Mouse (Mus musculus): ENCODE measurements at regions not wholly inside any gene's neighbourhood (a gene's known extent, or its start where the extent isn't known, plus 50 kb on each side); places are given as distances from the start of the nearest gene placed in this dataset.
"Not testable (repeated sequence)": the region's sequence is repeated elsewhere in the genome, so short reads cannot be mapped to it uniquely, and the experiment has no call there.

GRCm38 (mm10) chr13:5607462-5607861 is 253.8 kb upstream of the Klf6 start:
- no peak for DNase-seq (ENCODE audit: low spot score)

GRCm38 (mm10) chr13:5614186-5614737 is 247.0 kb upstream of the Klf6 start:
- DNase-seq (ENCODE audit: low spot score), result no peak

DNA sequence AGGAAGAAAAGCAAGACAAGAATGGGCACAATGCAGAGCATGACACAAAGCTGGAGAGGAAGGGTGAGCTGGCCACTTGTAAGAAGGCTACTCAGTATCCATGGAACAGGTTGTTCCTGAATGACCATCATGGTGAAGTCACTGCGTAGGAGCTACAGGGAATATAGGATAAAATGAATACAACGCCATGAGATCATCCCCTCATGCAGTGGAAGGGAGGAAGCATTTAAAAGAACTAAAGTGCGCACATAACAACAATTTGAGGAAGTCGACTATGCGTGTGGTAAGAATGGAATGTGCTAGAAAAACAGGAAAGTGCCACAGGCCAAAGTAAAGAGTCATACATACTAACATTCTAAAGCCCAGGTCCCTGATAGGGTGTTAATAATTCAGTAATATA is 246.4 kb upstream of the Klf6 start:
- no peak for DNase-seq (ENCODE audit: low spot score)

- DNase-seq (ENCODE audit: low spot score), result no peak
Measured at GRCm38 (mm10) chr13:5615327-5615726, 246.0 kb upstream of the Klf6 start.

DNA sequence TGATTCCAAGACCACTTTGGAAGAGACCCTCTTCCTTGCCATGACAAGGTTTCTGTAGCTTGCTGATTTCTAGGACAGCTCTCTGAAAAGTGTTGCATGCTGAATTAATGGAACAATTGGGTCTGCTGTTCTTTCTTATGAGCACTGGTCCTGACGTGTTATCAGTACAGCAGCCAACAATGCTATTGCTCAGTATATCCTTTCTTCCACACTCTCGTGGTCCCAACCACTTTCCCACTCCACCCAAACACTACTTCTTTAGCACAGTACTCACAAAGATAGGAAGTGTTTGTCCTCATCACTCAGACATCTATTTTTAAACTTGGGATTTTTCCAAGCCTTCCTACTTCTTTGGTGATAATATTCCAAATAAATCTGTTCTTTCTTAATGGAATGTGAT is 233.2 kb upstream of the Klf6 start:
- no peak for DNase-seq (ENCODE audit: low spot score)

DNA sequence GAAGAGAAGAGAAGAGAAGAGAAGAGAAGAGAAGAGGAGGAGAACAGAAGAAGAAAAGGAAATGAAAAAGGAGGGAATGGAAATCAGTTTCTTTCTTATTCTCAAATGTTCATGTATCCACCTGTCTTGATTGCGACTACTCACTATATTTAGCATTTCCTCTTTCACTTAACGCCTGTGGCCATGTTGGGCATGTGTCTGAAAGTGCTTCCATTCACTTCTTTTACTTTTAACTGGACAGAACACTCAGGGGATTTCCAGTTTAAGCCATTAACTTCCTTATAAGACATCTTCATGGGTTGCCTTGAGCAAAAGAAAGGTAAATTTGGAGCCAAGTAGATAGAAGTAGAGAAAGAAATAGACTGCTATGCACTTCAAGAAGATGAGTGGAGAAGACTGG is 226.3 kb upstream of the Klf6 start:
- no peak for DNase-seq (ENCODE audit: low spot score)

- no peak for DNase-seq (ENCODE audit: low spot score)
Measured at GRCm38 (mm10) chr13:5641743-5642510, 219.4 kb upstream of the Klf6 start.

DNA sequence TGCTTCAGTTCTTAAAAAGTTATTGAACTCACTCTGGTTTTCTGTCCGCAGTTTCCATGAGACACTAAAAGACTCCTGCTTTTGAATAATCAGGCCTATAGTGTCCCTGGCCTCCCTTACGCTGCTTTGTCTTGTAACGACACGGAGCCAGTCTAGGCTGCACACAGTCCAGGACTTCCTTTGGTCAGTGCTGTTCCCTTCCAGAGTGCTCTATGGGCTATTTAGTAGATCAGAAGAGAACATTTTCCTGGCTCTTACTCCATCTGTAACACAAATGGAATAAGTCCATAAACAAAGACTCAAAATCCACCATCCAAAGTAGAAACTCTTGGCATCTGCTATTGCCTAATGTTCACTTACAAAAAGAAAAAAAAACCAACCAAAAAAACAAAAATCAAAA is 213.0 kb upstream of the Klf6 start:
- no peak for DNase-seq (ENCODE audit: low spot score)

DNA sequence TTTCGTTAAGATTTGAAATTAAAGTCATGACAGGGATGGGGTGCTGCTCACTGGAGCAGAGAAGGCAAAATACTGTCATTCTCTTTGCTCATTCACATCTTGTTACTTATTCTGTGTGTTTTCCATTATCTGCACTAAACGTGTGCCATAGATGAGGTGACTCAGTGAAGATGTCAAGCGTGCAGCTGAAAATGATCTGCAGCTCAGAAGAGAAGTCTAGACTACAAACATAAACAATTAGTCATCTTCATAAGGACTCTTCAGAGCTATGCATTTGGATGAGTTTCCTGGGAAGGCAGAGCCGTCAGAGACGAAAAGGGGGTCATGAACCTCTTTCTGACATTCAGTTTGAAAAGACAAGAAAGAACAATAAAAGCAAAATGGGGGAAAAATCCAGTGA is 203.7 kb upstream of the Klf6 start:
- DNase-seq (ENCODE audit: low spot score), result no peak

GRCm38 (mm10) chr13:5666235-5667007 is 194.9 kb upstream of the Klf6 start:
- no peak for DNase-seq (ENCODE audit: low spot score)

- no peak for DNase-seq (ENCODE audit: low spot score)
Measured at GRCm38 (mm10) chr13:5675668-5676067, 185.6 kb upstream of the Klf6 start.

DNA sequence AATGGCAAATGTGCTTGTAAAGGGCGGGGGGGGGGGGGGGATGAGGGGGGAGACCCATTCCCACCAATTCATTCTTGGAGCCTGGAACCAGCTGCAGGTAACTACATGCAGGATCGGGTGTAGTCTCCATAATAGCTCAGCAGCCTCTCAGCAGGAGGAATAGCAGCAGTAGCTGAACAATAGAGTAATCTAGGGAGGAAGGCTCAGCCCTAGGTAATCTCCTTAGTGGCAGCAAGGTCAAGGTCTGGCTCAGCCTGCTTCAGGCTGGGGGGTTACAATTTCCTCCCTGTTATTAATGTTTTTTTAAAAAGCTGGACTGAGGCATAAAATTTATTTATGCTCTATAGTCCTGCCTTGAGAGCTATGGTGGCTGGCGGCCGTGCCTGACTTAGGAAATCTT is 171.2 kb upstream of the Klf6 start:
- DNase-seq (ENCODE audit: low spot score), result no peak

DNA sequence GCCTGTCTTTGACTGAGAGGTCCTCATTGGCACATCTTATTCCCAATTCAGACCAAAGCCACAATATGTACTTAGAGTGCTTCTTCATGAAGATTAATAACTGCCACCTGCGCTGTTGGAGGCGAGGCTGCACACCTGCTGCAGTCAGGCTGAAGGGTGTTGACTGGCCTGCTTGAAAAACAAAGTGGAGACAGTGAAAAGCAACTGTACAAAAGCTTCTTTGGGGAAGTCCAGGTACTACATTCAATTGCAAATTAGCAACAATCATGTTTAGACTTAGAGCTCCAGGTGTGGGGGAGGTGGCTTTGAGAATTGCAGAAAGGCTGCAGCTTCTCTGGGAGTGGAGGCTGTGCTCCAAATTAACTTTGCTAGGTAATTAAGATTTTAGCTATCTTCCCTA is 170.6 kb upstream of the Klf6 start:
- DNase-seq (ENCODE audit: low spot score), result not testable (repeated sequence)

DNA sequence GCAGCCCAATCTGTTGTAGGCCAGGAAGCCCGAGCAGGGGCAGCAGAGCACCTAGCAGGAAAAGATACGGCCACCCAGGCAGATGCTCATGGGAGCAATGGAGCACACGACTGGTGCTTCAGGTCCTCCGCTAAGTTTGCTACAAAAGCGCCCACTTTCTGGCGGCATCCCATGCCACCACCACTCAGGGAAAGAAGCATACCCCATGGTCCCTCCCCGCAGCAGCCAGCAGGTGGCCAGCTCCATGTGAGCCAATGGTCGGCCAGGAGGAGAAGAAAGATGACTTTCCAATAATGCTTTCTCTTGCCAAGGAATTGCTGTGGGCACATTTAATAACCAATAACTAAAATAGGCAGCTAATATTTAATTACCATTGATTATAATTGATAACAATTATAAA is 166.7 kb upstream of the Klf6 start:
- DNase-seq (ENCODE audit: low spot score), result no peak

DNA sequence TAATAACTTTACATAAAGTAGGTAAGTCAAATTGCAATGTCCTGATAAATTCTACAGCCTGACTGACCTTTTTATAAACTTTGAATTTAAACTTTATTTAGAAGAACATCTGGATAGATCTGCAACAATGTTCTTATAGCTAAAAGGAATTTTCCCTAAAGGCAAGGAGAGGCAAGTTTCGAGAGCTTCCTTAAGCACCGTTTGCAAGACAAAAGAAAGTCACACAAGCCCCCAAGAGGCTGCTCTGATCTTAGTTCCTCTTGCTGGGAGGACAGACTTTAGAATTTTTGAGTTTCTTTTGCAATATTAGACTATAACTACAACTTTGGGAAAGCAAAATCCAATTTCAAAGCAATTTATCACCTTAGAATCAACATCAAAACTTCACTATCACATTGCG is 165.7 kb upstream of the Klf6 start:
- DNase-seq (ENCODE audit: low spot score), result not testable (repeated sequence)

DNA sequence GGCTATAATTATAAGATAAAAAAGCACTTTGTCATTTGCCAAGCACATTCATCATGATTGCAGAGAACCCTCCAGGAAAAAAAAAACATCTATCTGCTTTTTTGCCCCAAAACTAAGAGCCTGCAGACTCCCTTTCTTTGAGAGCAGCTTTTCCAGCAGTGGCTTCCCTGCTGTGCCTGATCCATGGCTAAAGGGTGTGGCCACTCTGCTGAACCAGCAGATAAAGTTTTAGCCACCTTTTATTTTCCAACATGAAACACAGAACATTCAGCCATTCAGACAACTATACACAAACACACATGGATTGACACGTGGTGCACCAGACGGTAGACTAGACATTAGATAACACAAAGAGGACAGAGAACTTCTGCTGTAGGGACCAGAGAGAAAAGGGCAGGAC is 164.9 kb upstream of the Klf6 start:
- DNase-seq (ENCODE audit: low spot score), result no peak

- not testable (repeated sequence) for DNase-seq (ENCODE audit: low spot score)
Measured at GRCm38 (mm10) chr13:5697329-5697728, 164.0 kb upstream of the Klf6 start.

DNA sequence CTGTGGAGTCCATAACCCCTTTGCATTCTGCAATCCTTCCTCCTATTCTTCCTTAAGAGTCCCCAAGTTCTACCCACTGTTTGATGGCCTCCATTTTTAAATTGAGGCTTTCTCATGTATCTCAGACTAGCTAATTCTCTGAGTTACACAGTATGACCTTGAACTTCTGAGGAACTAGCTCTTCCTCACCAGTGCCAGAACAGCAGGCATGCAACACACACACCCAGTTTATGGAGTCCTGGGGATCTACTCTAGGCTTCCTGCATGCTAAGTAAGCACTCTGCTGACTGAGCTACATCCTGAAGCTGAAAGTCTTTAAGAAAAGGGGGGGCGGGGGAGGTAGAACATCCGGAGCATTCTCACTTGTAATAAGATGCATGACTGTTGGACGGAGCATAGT is 159.2 kb upstream of the Klf6 start:
- no peak for DNase-seq (ENCODE audit: low spot score)

GRCm38 (mm10) chr13:5704991-5705390 is 156.3 kb upstream of the Klf6 start:
- DNase-seq (ENCODE audit: low spot score), result no peak

GRCm38 (mm10) chr13:5711646-5712045 is 149.6 kb upstream of the Klf6 start:
- no peak for DNase-seq (ENCODE audit: low spot score)

DNA sequence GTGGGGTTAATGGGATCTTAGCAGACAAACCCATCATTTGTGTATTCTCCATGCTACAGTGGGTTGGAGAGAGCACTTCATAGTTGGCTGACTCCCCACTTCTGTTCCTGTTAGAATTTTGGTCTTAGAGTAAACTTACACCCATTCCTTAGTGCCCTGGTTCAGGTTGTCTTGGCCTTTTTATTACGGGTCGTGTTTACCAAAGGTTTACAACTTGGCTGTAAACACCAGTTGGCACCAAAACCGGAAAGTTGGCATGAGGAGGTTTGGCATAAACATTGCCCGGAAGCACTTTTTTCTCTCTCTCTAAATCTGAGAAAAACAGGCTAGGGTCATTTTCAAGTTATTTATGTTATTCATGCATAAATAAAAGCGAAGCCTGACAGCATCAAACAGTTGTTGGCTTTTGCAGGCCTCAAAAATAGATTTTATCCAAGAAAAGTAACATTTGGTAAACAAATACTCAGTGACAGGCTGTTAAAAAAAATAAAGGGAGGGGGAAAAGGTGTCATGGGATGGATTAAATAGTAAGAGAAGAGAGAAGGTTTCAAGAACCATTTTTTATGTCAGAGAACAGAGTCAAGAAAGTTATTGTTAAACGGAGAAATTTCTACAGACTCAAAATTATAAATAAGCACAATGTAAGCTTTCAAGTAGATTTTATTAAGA is 148.0 kb upstream of the Klf6 start:
- no peak for DNase-seq (ENCODE audit: low spot score)

- no peak for DNase-seq (ENCODE audit: low spot score)
Measured at GRCm38 (mm10) chr13:5714191-5714591, 147.1 kb upstream of the Klf6 start.

DNA sequence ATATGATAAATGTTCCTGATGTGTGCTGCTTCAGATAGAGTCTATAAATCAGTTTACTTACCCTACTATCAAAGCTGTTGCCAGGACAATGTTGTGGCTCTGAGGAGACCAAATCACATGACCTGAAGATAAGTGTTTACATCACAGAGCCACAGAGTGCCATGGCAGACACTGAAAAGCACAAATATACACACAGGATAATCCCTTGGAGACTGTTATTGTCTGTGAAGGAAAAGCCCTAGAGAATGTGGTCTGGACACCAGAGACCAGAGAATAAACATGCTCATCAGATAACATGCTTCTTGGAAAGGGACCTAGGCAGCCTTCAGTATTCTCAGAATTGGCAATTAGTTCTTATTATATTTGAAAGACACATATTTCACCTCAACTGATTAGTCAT is 146.5 kb upstream of the Klf6 start:
- DNase-seq (ENCODE audit: low spot score), result no peak

Measured in urinary bladder, adult 2 months (tissue).